Mouse (Mus musculus): ENCODE data around the gene Hist1h2bb. TPM values are rescaled to one million over a fixed set of nuclear protein-coding genes. Genes with fewer than 3 reads are reported as not detected.
A peak's percentile ranks its signal among the peaks of the same experiment; 100 is the strongest.

Gene Hist1h2bb
- total and polyA plus RNA-seq, 3 experiments, result 3.2 to 2,278 TPM; not detected in 1

DNA sequence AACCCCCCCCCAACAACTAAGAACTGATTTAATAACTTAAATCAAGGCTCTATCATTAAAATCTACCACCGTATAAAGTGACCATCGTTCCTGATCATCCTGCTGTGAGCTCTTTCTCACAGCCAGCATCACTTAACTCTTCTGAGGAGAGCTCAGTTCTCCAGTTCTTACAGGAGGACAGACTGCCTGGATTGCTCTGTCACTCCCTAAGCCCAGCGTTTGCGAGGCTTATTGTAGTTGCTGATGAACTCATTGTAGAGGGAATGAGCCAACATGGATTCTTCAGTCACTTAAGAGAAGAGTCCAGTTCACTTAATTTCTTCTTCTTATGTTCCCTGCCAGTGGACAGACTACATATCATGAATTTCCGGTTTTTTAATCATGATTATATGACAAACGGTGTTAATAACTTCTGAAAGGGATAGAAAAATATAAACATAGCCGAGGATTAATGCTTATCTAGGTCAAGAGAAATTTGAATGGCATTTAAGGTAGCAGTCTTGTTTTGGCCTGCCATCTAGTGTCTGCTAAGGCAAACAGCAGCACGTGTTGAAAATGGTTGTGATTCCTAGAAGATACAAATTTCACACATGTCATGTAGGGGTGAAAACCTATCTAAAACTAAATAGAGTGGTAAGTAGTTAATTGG, 14.3 kb upstream of the Hist1h2bb start:
- H3K27ac ChIP-seq (ENCODE audit: control insufficient read depth, low read depth, low read length), result no peak overlapping the region
- TF ChIP-seq UBTF (IDR thresholded peaks at IDR 0.05; ENCODE audit: borderline replicate concordance, insufficient read depth, low read depth, low read length), result no peak
- TF ChIP-seq USF1 (IDR thresholded peaks at IDR 0.05; ENCODE audit: low read depth, low read length), result peak; percentile 64
- no peak for TF ChIP-seq MAZ (IDR thresholded peaks at IDR 0.05; ENCODE audit: low read depth, low read length)
- peak; percentile 69 to 97 (median 84) for TF ChIP-seq CTCF (IDR thresholded peaks at IDR 0.05 in 2 of 3, conservative IDR thresholded peaks at IDR 0.05 in 1 of 3; ENCODE audit: control insufficient read depth in 1 of 3, insufficient read depth in 1 of 3, low read depth in 2 of 3, low read length in 3 of 3, poor library complexity in 1 of 3, severe bottlenecking in 1 of 3)
- no peak for TF ChIP-seq MYB (IDR thresholded peaks at IDR 0.05; ENCODE audit: low read depth, low read length)
- TF ChIP-seq ZC3H11A (IDR thresholded peaks at IDR 0.05; ENCODE audit: low read depth, low read length), result peak; percentile 97
- no peak for TF ChIP-seq USF2 (IDR thresholded peaks at IDR 0.05; ENCODE audit: borderline replicate concordance in 1 of 2, insufficient read depth in 1 of 2, low read depth in 1 of 2, low read length in 2 of 2)
- TF ChIP-seq MYC (IDR thresholded peaks at IDR 0.05; ENCODE audit: low read depth, low read length), result peak; percentile 97
- TF ChIP-seq GABPA (IDR thresholded peaks at IDR 0.05; ENCODE audit: low read depth, low read length), result no peak
- no peak for TF ChIP-seq JUND (IDR thresholded peaks at IDR 0.05; ENCODE audit: low read depth, low read length)
- TF ChIP-seq MEF2A (IDR thresholded peaks at IDR 0.05; ENCODE audit: extremely low read depth, insufficient replicate concordance, low read depth, low read length, poor library complexity, severe bottlenecking), result no peak
- no peak for TF ChIP-seq POLR2AphosphoS2 (IDR thresholded peaks at IDR 0.05; ENCODE audit: low read length)
- no peak for TF ChIP-seq POLR2AphosphoS5 (IDR thresholded peaks at IDR 0.05; ENCODE audit: borderline replicate concordance, low read depth, low read length)
- peak; percentile 99 for TF ChIP-seq SMC3 (IDR thresholded peaks at IDR 0.05; ENCODE audit: low read depth, low read length)
- no peak for TF ChIP-seq TAL1 (IDR thresholded peaks at IDR 0.05; ENCODE audit: low read length)
- no peak for TF ChIP-seq ZNF384 (IDR thresholded peaks at IDR 0.05; ENCODE audit: low read depth, low read length)
- TF ChIP-seq RCOR1 (IDR thresholded peaks at IDR 0.05; ENCODE audit: low read depth, low read length), result no peak
- no peak for TF ChIP-seq POLR2A (IDR thresholded peaks at IDR 0.05; ENCODE audit: control insufficient read depth in 1 of 2, insufficient read depth in 1 of 2, low read depth in 1 of 2, low read length in 2 of 2, poor library complexity in 1 of 2)
- peak; percentile 77 for TF ChIP-seq GATA1 (IDR thresholded peaks at IDR 0.05; ENCODE audit: low read depth, low read length)
- TF ChIP-seq ZKSCAN1 (IDR thresholded peaks at IDR 0.05; ENCODE audit: low read depth, low read length), result no peak
- TF ChIP-seq SIN3A (IDR thresholded peaks at IDR 0.05; ENCODE audit: low read length), result peak; percentile 51; the same call in 1 of the 2 replicates
- TF ChIP-seq RAD21 (IDR thresholded peaks at IDR 0.05; ENCODE audit: low read depth, low read length), result peak; percentile 96
- TF ChIP-seq BHLHE40 (IDR thresholded peaks at IDR 0.05; ENCODE audit: borderline replicate concordance, low read depth, low read length), result peak; percentile 86
- TF ChIP-seq ELF1 (IDR thresholded peaks at IDR 0.05; ENCODE audit: low read depth, low read length), result no peak
- TF ChIP-seq MXI1 (IDR thresholded peaks at IDR 0.05; ENCODE audit: low read depth, low read length), result peak; percentile 8; the same call in 1 of the 2 replicates
- peak; percentile 94 for TF ChIP-seq MAX (IDR thresholded peaks at IDR 0.05; ENCODE audit: low read length)
- TF ChIP-seq NRF1 (IDR thresholded peaks at IDR 0.05; ENCODE audit: insufficient read depth, low read depth, low read length, poor library complexity, severe bottlenecking), result no peak
- TF ChIP-seq HCFC1 (IDR thresholded peaks at IDR 0.05; ENCODE audit: low read depth, low read length), result peak; percentile 38; the same call in 1 of the 2 replicates
- TF ChIP-seq EP300 (IDR thresholded peaks at IDR 0.05; ENCODE audit: low read depth in 1 of 2, low read length in 2 of 2), result no peak
- TF ChIP-seq CHD2 (IDR thresholded peaks at IDR 0.05; ENCODE audit: low read length), result no peak
- no peak overlapping the region for H3K9ac ChIP-seq (ENCODE audit: control insufficient read depth, low read depth, low read length, poor library complexity, severe bottlenecking)
- H3K36me3 ChIP-seq (ENCODE audit: control insufficient read depth in 1 of 2, insufficient read depth in 2 of 2, low read length in 2 of 2), result peaks cover 0 to 2% of the 10 kb centered on the region in 2 experiments; a peak in 2 of 4 replicates
- H3K27me3 ChIP-seq (ENCODE audit: control insufficient read depth in 1 of 2, insufficient read depth in 2 of 2, low read length in 2 of 2), result no peaks in the 10 kb centered on the region
- DNase-seq (ENCODE audit: low read depth, low spot score), result peak; percentile 84
- H3K4me3 ChIP-seq (ENCODE audit: control insufficient read depth in 1 of 2, insufficient read depth in 1 of 2, low read depth in 2 of 2, low read length in 2 of 2), result no peak overlapping the region
- no peaks in the 10 kb centered on the region for H3K9me3 ChIP-seq (replicated peaks; ENCODE audit: insufficient read depth, low read length)
- H3K79me2 ChIP-seq (ENCODE audit: control insufficient read depth, insufficient read depth, low read length, poor library complexity), result no peaks in the 10 kb centered on the region
- 0 out of 4 replicates have a peak, but pooled peaks cover 0 to 3% of the 10 kb centered on the region in 2 experiments for H3K4me1 ChIP-seq (ENCODE audit: control insufficient read depth in 1 of 2, insufficient read depth in 2 of 2, low read length in 2 of 2)

All from MEL (cell line).